Mouse (Mus musculus) brain, embryonic 14.5 days (tissue): ENCODE results near the gene Zfp146. TPM values are rescaled to one million over a fixed set of nuclear protein-coding genes. Genes with fewer than 3 reads are reported as not detected.
A peak's percentile ranks its signal among the peaks of the same experiment; 100 is the strongest.
"Not testable (repeated sequence)": the region's sequence is repeated elsewhere in the genome, so short reads cannot be mapped to it uniquely, and the experiment has no call there.

ENCODE experiments used
- DNase-seq: peaks from one replicate; pipeline ENCODE4 v3.0.0-alpha.2; 2011; ENCODE audit warnings: low read depth
- CTCF ChIP-seq: fragments of 200-500 bp; IDR thresholded peaks from 2 replicates; pipeline ENCODE4 v1.5.1; 2012; ENCODE audit warnings: inconsistent platforms, mild to moderate bottlenecking, moderate library complexity, borderline replicate concordance; ENCODE audit not compliant: insufficient read depth, insufficient read length; ENCODE audit errors: extremely low read depth
- POLR2A ChIP-seq: fragments of 200-500 bp; IDR thresholded peaks from 2 replicates; pipeline ENCODE4 v1.6.1; 2012; ENCODE audit warnings: mild to moderate bottlenecking, inconsistent platforms, borderline replicate concordance; ENCODE audit not compliant: poor library complexity, insufficient read depth, insufficient read length, severe bottlenecking; ENCODE audit errors: extremely low read depth
- polyA plus RNA-seq: library from polyadenylated mRNA; depleted of rRNA; stranded (reverse); fragments of >200 nt; gene quantifications from 2 replicates; pipeline ENCODE4 v1.2.3, GENCODE M21; 2012; rRNA removed

Gene Zfp146
- polyA plus RNA-seq, 1 experiment, result 78.5 TPM

DNA sequence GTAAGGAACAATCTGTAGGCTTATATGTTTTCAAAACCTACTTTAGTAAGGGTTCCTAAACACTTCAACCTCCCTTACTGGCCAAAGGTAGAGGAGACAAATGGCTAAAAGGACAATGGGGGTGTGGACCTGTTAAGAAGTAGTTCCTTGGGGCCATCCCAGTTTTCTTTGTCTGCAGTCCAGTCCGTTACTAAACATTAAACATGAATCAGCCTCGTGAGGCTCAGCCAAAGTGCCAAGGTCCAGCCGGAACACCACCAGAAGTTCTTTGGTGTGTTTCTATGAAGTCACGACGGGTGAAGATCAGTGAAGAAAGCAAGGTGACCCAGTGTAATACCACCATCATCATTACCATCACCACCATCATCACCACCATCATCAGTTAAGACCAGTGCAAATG lies 22.5 kb downstream of the Zfp146 start:
- no peak for TF ChIP-seq CTCF
- no peak for TF ChIP-seq POLR2A
- DNase-seq, result no peak

DNA sequence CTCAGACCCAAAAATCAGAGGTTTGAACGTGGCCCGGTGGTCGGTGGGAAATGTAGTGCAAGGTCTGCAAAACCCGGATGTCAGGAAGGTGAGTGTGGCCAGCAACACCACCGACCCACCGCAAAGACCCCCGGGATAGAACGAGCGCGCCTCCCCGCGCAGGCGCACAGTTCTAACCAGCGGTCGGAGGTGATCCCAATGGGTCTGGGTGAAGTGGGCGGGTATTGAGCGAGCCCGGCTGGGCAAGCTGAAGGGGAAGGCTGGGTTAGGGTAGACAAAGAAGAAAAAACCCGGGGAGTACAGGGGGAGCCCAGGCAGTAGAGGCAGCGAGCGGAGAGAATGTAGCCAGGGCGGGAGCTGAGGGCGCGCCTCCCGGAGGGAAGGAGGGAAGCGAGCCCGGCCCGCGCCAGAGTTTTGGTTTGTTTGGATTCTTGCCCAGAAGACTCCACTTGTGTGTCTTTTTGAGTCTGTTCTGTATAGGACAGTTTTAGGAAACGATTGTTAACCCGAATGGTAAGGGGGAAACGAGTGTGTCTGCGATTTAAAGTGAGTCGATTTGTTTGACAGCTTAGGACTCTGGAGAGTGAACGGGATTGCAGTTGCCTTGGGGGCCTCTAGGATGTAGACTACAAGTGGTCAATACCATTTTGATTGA lies 25.9 kb downstream of the Zfp146 start:
- peak; percentile 49; the same call in 1 of the 2 replicates for TF ChIP-seq POLR2A
- TF ChIP-seq CTCF, result peak; percentile 13; the same call in 1 of the 2 replicates
- peak; percentile 96 for DNase-seq

DNA sequence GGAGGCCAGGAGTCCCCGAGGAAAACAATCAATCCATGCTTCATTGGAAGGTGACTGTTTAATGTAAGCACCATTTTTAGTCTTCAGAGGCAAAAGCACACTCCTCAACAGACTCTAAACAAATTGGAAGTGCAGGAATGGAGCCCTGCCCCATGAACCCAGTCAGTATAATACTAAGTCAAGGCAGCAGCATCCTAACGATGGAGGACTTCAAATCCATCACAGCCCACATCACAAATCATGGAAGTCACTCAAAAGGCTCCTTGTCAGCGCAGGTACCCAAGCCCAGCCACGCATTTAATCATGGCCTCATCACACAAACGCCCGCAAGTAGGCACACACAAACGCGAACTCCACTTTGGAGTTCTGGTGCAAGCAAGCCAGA lies 26.4 kb downstream of the Zfp146 start:
- no peak for DNase-seq
- TF ChIP-seq CTCF (no peak), POLR2A (no peak)

GRCm38 (mm10) chr7:30136826-30137225 lies 32.7 kb downstream of the Zfp146 start:
- DNase-seq, result no peak

GRCm38 (mm10) chr7:30132396-30132795 lies 37.2 kb downstream of the Zfp146 start:
- DNase-seq, result no peak
- TF ChIP-seq CTCF (no peak), POLR2A (no peak)

More at GRCm38 (mm10) chr7:30136826-30137225, 32.7 kb downstream of the Zfp146 start:
- no peak for TF ChIP-seq CTCF

DNA sequence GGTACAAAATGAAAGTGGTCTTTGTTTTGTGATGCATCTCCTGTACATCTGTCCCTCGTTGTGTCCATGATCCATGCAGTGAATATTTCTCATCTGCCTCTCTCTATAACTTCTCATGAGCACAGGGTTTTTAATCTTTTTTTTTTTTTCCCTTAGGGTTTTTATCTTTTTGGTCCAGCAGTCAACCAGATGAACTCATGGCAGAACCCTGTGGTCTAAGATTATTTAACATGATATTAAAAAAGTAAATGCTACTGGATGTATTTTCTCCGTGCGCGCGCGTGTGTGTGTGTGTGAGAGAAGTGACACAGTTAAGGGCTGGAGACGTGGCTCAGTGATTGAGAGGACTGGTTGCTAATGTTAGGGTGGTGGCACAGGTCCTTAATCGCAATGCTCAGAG lies 39.6 kb downstream of the Zfp146 start:
- TF ChIP-seq CTCF, result no peak
- no peak for DNase-seq

DNA sequence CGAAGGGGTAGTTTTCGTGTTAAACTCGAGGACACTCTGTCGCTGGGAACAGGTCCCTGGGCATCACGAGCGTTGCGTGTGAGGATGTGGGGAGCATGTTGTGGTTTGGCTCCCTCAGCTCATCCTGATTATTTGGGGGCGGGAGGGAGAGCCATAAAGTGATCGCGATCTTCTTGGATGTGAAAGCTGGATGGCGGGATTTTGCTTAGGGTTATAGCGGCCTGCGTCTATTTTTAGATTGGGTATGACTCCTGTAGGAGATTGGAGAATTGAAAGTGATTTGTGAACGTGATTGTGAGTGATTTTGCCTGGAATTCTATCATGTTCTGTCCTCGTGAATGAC lies 47.4 kb downstream of the Zfp146 start:
- peak; percentile 60 for DNase-seq
- TF ChIP-seq CTCF (no peak), POLR2A (no peak)

DNA sequence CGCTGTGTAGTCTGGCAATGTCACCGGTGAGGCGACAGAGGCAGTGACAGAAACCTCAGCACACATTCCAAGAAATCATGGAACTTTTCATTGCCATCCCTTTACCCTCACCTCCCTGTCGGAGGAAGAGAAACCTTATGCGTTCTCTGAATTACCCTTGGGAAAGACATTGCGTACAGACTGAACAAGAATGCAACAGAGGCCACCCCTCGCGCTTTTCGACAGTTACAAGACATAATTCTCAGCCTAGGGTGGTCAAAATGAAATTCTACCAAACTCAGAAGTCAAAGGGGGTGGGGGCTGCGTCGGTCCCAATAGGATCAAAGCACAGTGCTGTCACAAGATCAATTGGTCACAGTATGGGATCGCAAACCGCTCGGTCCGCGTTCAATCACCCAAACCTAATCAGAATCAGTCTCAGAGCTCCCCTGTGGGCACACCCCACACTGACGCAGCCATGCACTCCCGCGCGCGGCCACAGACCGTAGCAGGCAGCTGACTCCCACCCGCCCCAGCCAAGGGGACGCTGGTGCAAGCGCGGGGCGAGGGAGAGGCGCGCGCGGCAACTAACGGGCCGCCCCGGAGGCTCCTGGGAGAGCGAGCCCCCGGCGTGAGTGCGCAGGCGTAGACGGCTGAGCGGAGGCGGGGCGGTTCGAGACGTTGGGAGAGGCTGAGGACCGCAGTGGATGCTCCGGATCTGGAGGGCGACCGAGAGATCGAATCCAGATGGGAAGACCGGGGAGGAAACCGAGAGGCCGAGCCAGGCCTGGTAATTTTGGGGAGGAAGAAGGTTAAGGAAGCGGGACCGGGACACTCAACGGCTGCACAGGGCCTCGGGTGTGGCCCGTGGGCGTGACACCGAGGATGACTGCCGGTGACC lies 48.0 kb downstream of the Zfp146 start, which contains the start of gene Zfp382:
Gene Zfp382, plus strand, starts transcription at position 635 of the 880 bp plus-strand sequence.
- DNase-seq, result peak; percentile 96
- no peak for TF ChIP-seq CTCF
- peak; percentile 86 for TF ChIP-seq POLR2A

GRCm38 (mm10) chr7:30117935-30118334 lies 51.6 kb downstream of the Zfp146 start:
- DNase-seq, result not testable (repeated sequence)

DNA sequence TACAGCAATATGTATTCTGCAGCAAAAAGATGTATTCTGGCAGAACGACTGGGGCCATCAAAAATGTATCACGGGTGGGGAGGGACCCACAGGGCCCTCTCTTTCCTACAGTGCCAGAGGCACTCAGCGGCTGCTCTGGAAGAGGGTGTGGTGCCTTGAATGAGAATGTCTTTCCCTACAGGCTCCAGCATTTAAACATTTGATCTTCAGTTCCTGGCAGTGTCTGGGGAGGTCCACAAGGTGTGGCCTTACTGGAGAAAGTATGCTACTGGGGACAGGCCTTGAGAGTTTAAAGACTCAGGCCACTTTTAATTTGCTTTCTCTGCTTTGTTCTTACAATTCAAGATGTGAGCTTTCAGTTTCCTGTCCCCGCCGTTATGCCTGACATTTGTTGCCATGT lies 53.5 kb downstream of the Zfp146 start:
- no peak for DNase-seq
- no peak for TF ChIP-seq POLR2A
- TF ChIP-seq CTCF, result no peak

Other genes with a start within 250 kb of the Zfp146 start
- 11.0 and 14.3 TPM in 2 replicates for gene Zfp74, start 215.7 kb downstream of the Zfp146 start, polyA plus RNA-seq
- 6.4 and 7.2 TPM in 2 replicates for gene Zfp568, start 185.8 kb downstream of the Zfp146 start, polyA plus RNA-seq
- gene Zfp14, start 118.4 kb downstream of the Zfp146 start, polyA plus RNA-seq, result 12.6 and 13.0 TPM in 2 replicates
- gene Zfp82, start 96.8 kb downstream of the Zfp146 start, polyA plus RNA-seq, result 3.2 and 4.9 TPM in 2 replicates
- 0.38 and 1.1 TPM in 2 replicates for gene Gm26920, start 79.3 kb downstream of the Zfp146 start, polyA plus RNA-seq
- gene Zfp566, start 79.2 kb downstream of the Zfp146 start, polyA plus RNA-seq, result 9.2 and 10.5 TPM in 2 replicates
- gene Zfp260, start 75.0 kb downstream of the Zfp146 start, polyA plus RNA-seq, result 44.0 and 50.7 TPM in 2 replicates
- gene Zfp382, start 47.8 kb downstream of the Zfp146 start, polyA plus RNA-seq, result 9.2 and 9.5 TPM in 2 replicates
- gene Cox7a1, start 14.4 kb upstream of the Zfp146 start, polyA plus RNA-seq, result 2.1 and 2.2 TPM in 2 replicates
- 298 and 304 TPM in 2 replicates for gene Capns1, start 29.1 kb upstream of the Zfp146 start, polyA plus RNA-seq
- 245 and 362 TPM in 2 replicates for gene Polr2i, start 62.2 kb upstream of the Zfp146 start, polyA plus RNA-seq
- 177 and 180 TPM in 2 replicates for gene Tbcb, start 62.5 kb upstream of the Zfp146 start, polyA plus RNA-seq
- 0.12 and 0.14 TPM in 2 replicates for gene Ovol3, start 66.0 kb upstream of the Zfp146 start, polyA plus RNA-seq
- gene Thap8, start 110.3 kb upstream of the Zfp146 start, polyA plus RNA-seq, result 0.11 and 0.12 TPM in 2 replicates
- gene Wdr62, start 110.7 kb upstream of the Zfp146 start, polyA plus RNA-seq, result 15.2 and 26.2 TPM in 2 replicates
- 233 and 314 TPM in 2 replicates for gene Clip3, start 122.0 kb upstream of the Zfp146 start, polyA plus RNA-seq
- 131 and 198 TPM in 2 replicates for gene Alkbh6, start 139.0 kb upstream of the Zfp146 start, polyA plus RNA-seq
- gene Syne4, start 145.1 kb upstream of the Zfp146 start, polyA plus RNA-seq, result 28.5 and 36.3 TPM in 2 replicates
- 0.36 and 0.37 TPM in 2 replicates for gene E130208F15Rik, start 152.0 kb upstream of the Zfp146 start, polyA plus RNA-seq
- 17.6 and 24.7 TPM in 2 replicates for gene Sdhaf1, start 154.1 kb upstream of the Zfp146 start, polyA plus RNA-seq
- 29.1 and 39.2 TPM in 2 replicates for gene Lrfn3, start 193.0 kb upstream of the Zfp146 start, polyA plus RNA-seq
- gene Tyrobp, start 244.0 kb upstream of the Zfp146 start, polyA plus RNA-seq, result 21.7 and 27.8 TPM in 2 replicates